Mouse (Mus musculus): Measurements from ENCODE around the gene Sec23ip. TPM values are rescaled to one million over a fixed set of nuclear protein-coding genes. Genes with fewer than 3 reads are reported as not detected.

The Sec23ip gene
- polyA plus RNA-seq, 1 experiment from 2014 or later = 16.2 TPM

- no peak for ATAC-seq (ENCODE audit: insufficient read depth)
- H3K9ac ChIP-seq = no peak overlapping the region
- H3K9me3 ChIP-seq (replicated peaks) = no peaks in the 10 kb centered on the region
- no peaks in the 10 kb centered on the region for H3K27me3 ChIP-seq
- H3K4me1 ChIP-seq (replicated peaks) = no peaks in the 10 kb centered on the region
- no peak overlapping the region for H3K4me2 ChIP-seq
- 75% methylated on average over 6 of the region's 6 CpGs for WGBS (ENCODE audit: insufficient replicate concordance)
- no peak overlapping the region for H3K27ac ChIP-seq (replicated peaks)
- peaks cover 98% of the 10 kb centered on the region for H3K36me3 ChIP-seq (replicated peaks)
- H3K4me3 ChIP-seq (replicated peaks) = no peak overlapping the region
These were observed 32.5 kb downstream of the Sec23ip start for GRCm38 (mm10) chr7:128777201-128777600.

GRCm38 (mm10) chr7:128779305-128779704, 34.6 kb downstream of the Sec23ip start:
- ATAC-seq (ENCODE audit: insufficient read depth) = no peak
- no peaks in the 10 kb centered on the region for H3K4me1 ChIP-seq (replicated peaks)
- H3K9ac ChIP-seq = no peak overlapping the region
- no peaks in the 10 kb centered on the region for H3K27me3 ChIP-seq
- H3K4me3 ChIP-seq (replicated peaks) = no peak overlapping the region
- H3K9me3 ChIP-seq (replicated peaks) = no peaks in the 10 kb centered on the region
- H3K27ac ChIP-seq (replicated peaks) = no peak overlapping the region
- 47% methylated on average over 6 of the region's 6 CpGs for WGBS (ENCODE audit: insufficient replicate concordance)
- no peak overlapping the region for H3K4me2 ChIP-seq
- H3K36me3 ChIP-seq (replicated peaks) = peaks cover 93% of the 10 kb centered on the region

GRCm38 (mm10) chr7:128781846-128782245, 37.1 kb downstream of the Sec23ip start:
- H3K4me2 ChIP-seq = no peak overlapping the region
- H3K4me1 ChIP-seq (replicated peaks) = no peaks in the 10 kb centered on the region
- ATAC-seq (ENCODE audit: insufficient read depth) = no peak
- no peak overlapping the region for H3K4me3 ChIP-seq (replicated peaks)
- H3K36me3 ChIP-seq (replicated peaks) = peaks cover 87% of the 10 kb centered on the region
- WGBS (ENCODE audit: insufficient replicate concordance) = 93% methylated on average over 3 of the region's 3 CpGs
- no peak overlapping the region for H3K9ac ChIP-seq
- no peaks in the 10 kb centered on the region for H3K9me3 ChIP-seq (replicated peaks)
- no peaks in the 10 kb centered on the region for H3K27me3 ChIP-seq
- H3K27ac ChIP-seq (replicated peaks) = no peak overlapping the region

GRCm38 (mm10) chr7:128790045-128790444, 45.3 kb downstream of the Sec23ip start:
- no peak overlapping the region for H3K4me3 ChIP-seq (replicated peaks)
- 65% methylated on average over 4 of the region's 4 CpGs for WGBS (ENCODE audit: insufficient replicate concordance)
- H3K4me2 ChIP-seq = no peak overlapping the region
- H3K27ac ChIP-seq (replicated peaks) = no peak overlapping the region
- no peak for ATAC-seq (ENCODE audit: insufficient read depth)
- H3K9ac ChIP-seq = no peak overlapping the region
- H3K36me3 ChIP-seq (replicated peaks) = peaks cover 12% of the 10 kb centered on the region
- no peaks in the 10 kb centered on the region for H3K4me1 ChIP-seq (replicated peaks)
- no peaks in the 10 kb centered on the region for H3K27me3 ChIP-seq
- H3K9me3 ChIP-seq (replicated peaks) = no peaks in the 10 kb centered on the region

GRCm38 (mm10) chr7:128793464-128793863, 48.7 kb downstream of the Sec23ip start:
- no peaks in the 10 kb centered on the region for H3K4me1 ChIP-seq (replicated peaks)
- 54% methylated on average over 4 of the region's 4 CpGs for WGBS (ENCODE audit: insufficient replicate concordance)

GRCm38 (mm10) chr7:128824986-128825563, 80.3 kb downstream of the Sec23ip start:
- Histone ChIP-seq H3K27me3 (no peaks in the 10 kb centered on the region), H3K4me3 (replicated peaks) (no peak overlapping the region), H3K9me3 (replicated peaks) (no peaks in the 10 kb centered on the region), H3K27ac (replicated peaks) (no peak overlapping the region), H3K9ac (no peak overlapping the region), H3K4me1 (replicated peaks) (no peaks in the 10 kb centered on the region), H3K4me2 (no peak overlapping the region), H3K36me3 (replicated peaks) (no peaks in the 10 kb centered on the region)
- no peak for ATAC-seq (ENCODE audit: insufficient read depth)
- 61% methylated on average over 5 of the region's 5 CpGs for whole genome bisulfite sequencing (ENCODE audit: insufficient replicate concordance)

More at GRCm38 (mm10) chr7:128793464-128793863, 48.7 kb downstream of the Sec23ip start:
- H3K9ac ChIP-seq = no peak overlapping the region
- H3K4me3 ChIP-seq (replicated peaks) = no peak overlapping the region
- no peaks in the 10 kb centered on the region for H3K9me3 ChIP-seq (replicated peaks)
- H3K4me2 ChIP-seq = no peak overlapping the region
- H3K27ac ChIP-seq (replicated peaks) = no peak overlapping the region
- no peak for ATAC-seq (ENCODE audit: insufficient read depth)
- no peaks in the 10 kb centered on the region for H3K27me3 ChIP-seq
- no peaks in the 10 kb centered on the region for H3K36me3 ChIP-seq (replicated peaks)

- no peaks in the 10 kb centered on the region for H3K4me1 ChIP-seq (replicated peaks)
- H3K4me3 ChIP-seq (replicated peaks) = no peak overlapping the region
- no peak overlapping the region for H3K27ac ChIP-seq (replicated peaks)
- ATAC-seq (ENCODE audit: insufficient read depth) = no peak
- H3K36me3 ChIP-seq (replicated peaks) = no peaks in the 10 kb centered on the region
- H3K4me2 ChIP-seq = no peak overlapping the region
- 0 out of 2 replicates have a peak, but pooled peaks cover 9% of the 10 kb centered on the region for H3K27me3 ChIP-seq
- WGBS (ENCODE audit: insufficient replicate concordance) = 65% methylated on average over 12 of the region's 12 CpGs
- no peak overlapping the region for H3K9ac ChIP-seq
- no peaks in the 10 kb centered on the region for H3K9me3 ChIP-seq (replicated peaks)
These were observed 87.8 kb downstream of the Sec23ip start for GRCm38 (mm10) chr7:128832455-128833081.

- 65% methylated on average over 4 of the region's 4 CpGs for WGBS (ENCODE audit: insufficient replicate concordance)
- Histone ChIP-seq H3K36me3 (replicated peaks) (no peaks in the 10 kb centered on the region), H3K27me3 (0 out of 2 replicates have a peak, but pooled peaks cover 9% of the 10 kb centered on the region), H3K27ac (replicated peaks) (no peak overlapping the region), H3K9ac (no peak overlapping the region), H3K4me3 (replicated peaks) (no peak overlapping the region), H3K4me2 (no peak overlapping the region), H3K9me3 (replicated peaks) (no peaks in the 10 kb centered on the region), H3K4me1 (replicated peaks) (no peaks in the 10 kb centered on the region)
- ATAC-seq (ENCODE audit: insufficient read depth) = no peak
These were observed 88.5 kb downstream of the Sec23ip start for GRCm38 (mm10) chr7:128833196-128833595.

Small RNA genes lying within 50 kb of the gene (microRNA-seq; reads per million reads assigned to microRNA genes)
- not detected for gene Gm25778

Other genes starting within 250 kb of the Sec23ip start
- gene Bag3, start 221.3 kb upstream of the Sec23ip start, polyA plus RNA-seq (2015; fragmentation: Nextera tagmentation; extraction: Ambion mirVana) = 2.6 and 2.9 TPM in 2 replicates
- gene Inpp5f, start 133.6 kb upstream of the Sec23ip start, polyA plus RNA-seq (2015; fragmentation: Nextera tagmentation; extraction: Ambion mirVana) = 5.5 and 6.3 TPM in 2 replicates
- gene Mcmbp, start 4.4 kb upstream of the Sec23ip start, polyA plus RNA-seq (2015; fragmentation: Nextera tagmentation; extraction: Ambion mirVana) = 19.0 and 19.7 TPM in 2 replicates